Mouse (Mus musculus) testis, adult 2 months (tissue): Measurements from ENCODE around the gene Scoc. TPM values are rescaled to one million over a fixed set of nuclear protein-coding genes. Genes with fewer than 3 reads are reported as not detected.

Source experiments
- H3K27ac ChIP-seq: fragments of 200-500 bp; 2 replicates; pipeline ENCODE4 v1.5.1; 2012; ENCODE audit warnings: low read depth, low read length; ENCODE audit not compliant: control insufficient read depth, insufficient read depth
- H3K27me3 ChIP-seq: fragments of 200-500 bp; 2 replicates; pipeline ENCODE4 v1.6.1; 2012; ENCODE audit warnings: mild to moderate bottlenecking, low read length, moderate library complexity; ENCODE audit not compliant: control insufficient read depth, insufficient read depth
- H3K36me3 ChIP-seq: fragments of 200-500 bp; 2 replicates; pipeline ENCODE4 v1.6.1; 2012; ENCODE audit warnings: mild to moderate bottlenecking, low read length; ENCODE audit not compliant: control insufficient read depth, insufficient read depth
- H3K4me1 ChIP-seq: fragments of 200-500 bp; 2 replicates; pipeline ENCODE4 v1.6.1; 2012; ENCODE audit warnings: low read length; ENCODE audit not compliant: control insufficient read depth, insufficient read depth
- H3K4me3 ChIP-seq: fragments of 200-500 bp; 2 replicates; pipeline ENCODE4 v1.5.1; 2012; ENCODE audit warnings: low read depth, mild to moderate bottlenecking, low read length, moderate library complexity, mixed read lengths; ENCODE audit not compliant: control insufficient read depth
- CTCF ChIP-seq: fragments of 200-500 bp; IDR thresholded peaks from 2 replicates; pipeline ENCODE4 v1.5.1; 2012; ENCODE audit warnings: low read depth, mild to moderate bottlenecking, inconsistent platforms, low read length, moderate library complexity; ENCODE audit not compliant: control insufficient read depth, insufficient read depth, insufficient replicate concordance
- POLR2A ChIP-seq: fragments of 200-500 bp; IDR thresholded peaks from 2 replicates; pipeline ENCODE4 v1.6.1; 2012; ENCODE audit warnings: low read depth, mild to moderate bottlenecking, inconsistent platforms, low read length, moderate library complexity; ENCODE audit not compliant: control insufficient read depth
- polyA plus RNA-seq: library from polyadenylated mRNA; depleted of rRNA; stranded (reverse); fragments of >200 nt; gene quantifications from 2 replicates; pipeline ENCODE4 v1.2.3, GENCODE M21; 2012

Scoc gene
- polyA plus RNA-seq, 1 experiment = 8.3 TPM

DNA sequence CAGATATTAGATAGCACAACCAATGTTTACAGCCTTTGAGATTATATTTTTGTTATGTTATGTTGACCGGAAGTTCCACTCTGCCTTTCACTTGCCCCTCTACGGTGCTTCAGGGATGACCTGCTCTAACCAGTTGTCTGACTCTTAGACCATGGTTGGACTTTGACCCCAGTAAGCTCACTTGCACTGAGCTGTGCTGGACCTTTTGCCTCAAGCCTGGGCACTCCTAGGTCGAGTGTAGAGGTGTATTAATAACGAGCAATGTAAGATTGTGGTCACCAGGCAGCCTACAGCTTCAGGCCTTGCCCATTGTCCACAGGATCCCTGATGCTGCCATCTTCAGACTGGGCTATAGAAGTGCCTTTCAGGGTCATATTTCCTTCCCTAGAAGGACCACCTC is 60.5 kb downstream of the Scoc start:
- no peaks in the 10 kb centered on the region for H3K27me3 ChIP-seq
- H3K36me3 ChIP-seq = peaks cover 4% of the 10 kb centered on the region
- no peaks in the 10 kb centered on the region for H3K4me1 ChIP-seq
- H3K27ac ChIP-seq = no peak overlapping the region
- H3K4me3 ChIP-seq = no peak overlapping the region
- TF ChIP-seq CTCF (no peak), POLR2A (no peak)

DNA sequence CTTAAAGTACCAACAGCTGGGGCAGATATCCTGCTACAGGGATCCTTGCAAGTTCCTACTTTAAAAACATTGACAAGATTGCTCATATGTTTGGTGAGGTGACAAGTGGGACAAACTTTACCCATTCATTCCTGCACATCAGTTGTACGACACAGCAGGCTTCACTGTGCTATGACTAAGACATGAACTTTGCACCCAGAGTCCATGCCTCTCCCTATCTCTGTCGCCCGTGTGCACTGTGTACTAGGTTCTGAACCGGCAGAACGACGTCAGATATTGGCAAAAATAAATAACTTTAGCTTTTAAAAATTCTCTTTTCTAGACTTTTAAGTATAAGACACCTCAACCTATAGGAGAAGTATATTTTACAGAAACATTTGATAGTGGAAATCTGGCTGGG is 61.5 kb downstream of the Scoc start:
- Histone ChIP-seq H3K4me1 (no peaks in the 10 kb centered on the region), H3K36me3 (peaks cover 4% of the 10 kb centered on the region), H3K27me3 (no peaks in the 10 kb centered on the region)

DNA sequence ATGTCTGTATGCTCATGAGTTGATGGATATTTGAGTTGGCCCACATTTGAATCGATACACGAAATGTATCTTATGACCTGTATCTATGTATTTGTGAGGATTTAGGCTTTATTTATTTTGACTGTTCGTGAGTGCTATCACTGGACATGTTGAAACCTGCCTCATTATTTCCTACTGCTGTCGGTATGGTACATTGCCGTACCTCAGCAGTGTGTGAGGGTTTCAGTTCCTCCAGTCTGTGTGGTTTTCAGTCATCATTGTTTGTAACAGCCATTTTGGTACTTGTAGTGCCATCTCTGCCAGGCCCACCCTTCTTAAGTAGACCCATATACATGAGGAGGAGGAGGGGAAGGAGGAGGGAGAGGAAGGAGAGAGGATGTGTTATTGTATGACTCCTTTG is 63.9 kb downstream of the Scoc start:
- H3K27me3 ChIP-seq = no peaks in the 10 kb centered on the region
- TF ChIP-seq CTCF (no peak), POLR2A (no peak)

More for the DNA sequence above, 61.5 kb downstream of the Scoc start:
- Histone ChIP-seq H3K27ac (no peak overlapping the region), H3K4me3 (no peak overlapping the region)
- no peak for TF ChIP-seq POLR2A
- no peak for TF ChIP-seq CTCF

DNA sequence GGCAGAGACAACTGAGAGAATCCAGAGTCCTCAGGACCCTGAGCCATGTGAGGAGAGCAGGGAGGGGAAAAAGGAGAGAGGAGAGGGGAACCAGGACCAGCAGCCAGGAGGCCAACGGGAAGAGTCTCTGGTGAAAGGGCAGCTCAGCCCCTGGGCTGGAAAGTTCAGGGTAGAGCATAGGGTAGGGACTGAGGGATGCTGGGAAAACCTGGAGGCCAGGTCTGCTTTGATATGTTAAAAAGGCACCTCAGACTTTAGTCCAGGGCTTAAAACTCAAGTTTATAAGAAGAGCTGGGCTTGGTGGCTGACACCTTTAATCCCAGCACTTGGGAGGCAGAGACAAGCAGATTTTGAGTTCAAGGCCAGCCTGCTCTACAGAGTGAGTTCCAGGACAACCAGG is 65.7 kb downstream of the Scoc start:
- Histone ChIP-seq H3K4me3 (no peak overlapping the region), H3K27me3 (no peaks in the 10 kb centered on the region), H3K27ac (no peak overlapping the region), H3K4me1 (peaks cover 4% of the 10 kb centered on the region), H3K36me3 (no peaks in the 10 kb centered on the region; the same call in none of the 2 replicates)
- no peak for TF ChIP-seq POLR2A
- no peak for TF ChIP-seq CTCF

More for the DNA sequence above, 63.9 kb downstream of the Scoc start:
- no peak overlapping the region for H3K27ac ChIP-seq
- peaks cover 4% of the 10 kb centered on the region for H3K36me3 ChIP-seq
- peaks cover 4% of the 10 kb centered on the region for H3K4me1 ChIP-seq
- no peak overlapping the region for H3K4me3 ChIP-seq

DNA sequence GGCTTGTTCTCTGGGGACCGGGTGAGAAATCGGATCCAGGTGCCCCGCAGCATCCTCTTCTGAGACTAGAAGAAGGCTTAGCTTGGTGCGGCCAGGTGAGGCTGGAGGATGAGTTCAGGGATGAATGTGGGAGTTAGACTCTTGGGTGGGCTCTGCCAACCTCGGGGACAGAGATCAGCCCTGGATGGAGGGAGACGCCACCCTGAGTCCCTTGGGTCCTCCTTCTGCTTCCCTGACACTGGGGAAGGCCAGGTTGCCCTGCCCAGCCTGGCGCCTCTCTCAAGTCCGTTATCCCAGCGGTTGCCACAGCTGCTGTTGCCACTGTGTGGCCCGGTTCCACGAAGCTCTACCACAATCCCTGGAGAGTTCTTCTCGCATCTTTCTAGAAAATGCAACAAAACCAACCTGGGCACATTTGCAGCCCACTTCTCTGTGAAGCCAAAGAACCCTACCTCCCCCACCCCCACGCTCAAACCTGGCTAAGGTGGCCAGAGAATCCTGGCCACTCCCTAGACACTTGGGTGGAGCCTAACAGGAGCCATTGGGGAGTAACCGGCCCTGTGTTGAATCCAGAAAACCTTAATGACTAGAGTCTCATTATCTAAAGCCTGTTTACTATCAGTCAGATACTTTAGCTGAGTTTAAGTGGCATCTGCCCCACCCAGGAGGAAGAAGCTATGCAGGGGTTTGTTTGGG is 68.0 kb downstream of the Scoc start:
- TF ChIP-seq POLR2A (no peak; the same call in 1 of the 2 replicates), CTCF (no peak)
- no peaks in the 10 kb centered on the region for H3K27me3 ChIP-seq

DNA sequence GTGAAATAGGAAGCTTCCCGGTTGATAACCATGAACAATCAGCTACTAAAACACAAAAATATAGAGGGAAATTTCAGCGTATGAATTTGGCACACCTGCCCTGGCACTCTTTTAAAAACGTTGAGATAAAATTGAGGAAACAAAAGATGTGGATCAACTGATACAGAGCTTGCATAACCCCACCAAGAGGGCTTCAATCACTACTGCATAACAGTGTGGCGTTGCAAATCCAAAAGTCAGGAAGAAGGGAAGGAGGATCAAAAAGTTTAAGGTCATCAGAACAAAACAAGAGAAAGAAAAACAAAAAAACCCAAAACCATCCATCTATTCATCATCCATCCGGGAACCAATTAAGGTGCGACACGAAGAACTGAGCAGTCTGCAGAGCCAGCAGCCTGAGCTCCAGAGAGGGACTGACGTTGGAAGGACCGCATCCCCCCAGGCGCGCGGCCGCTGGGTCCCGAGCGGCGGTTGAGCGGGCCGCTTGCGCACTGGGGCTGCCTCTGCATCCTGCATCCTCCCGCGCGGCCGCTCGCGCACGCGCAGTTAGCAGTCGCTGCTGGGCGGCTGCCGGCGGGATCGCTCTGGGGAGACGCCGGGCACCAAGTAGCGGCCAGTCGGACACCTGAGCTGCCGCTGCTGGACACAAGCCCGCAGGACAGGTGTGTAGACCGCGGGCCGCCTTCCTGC is 68.7 kb downstream of the Scoc start, which contains the start of gene Clgn:
Gene Clgn (plus strand): TSS at position 552 of the 690 bp plus-strand sequence.
- Histone ChIP-seq H3K27ac (peak within 1 kb of the TSS; percentile 92), H3K4me1 (peaks cover 4% of the 10 kb centered on the region), H3K27me3 (no peaks in the 10 kb centered on the region), H3K36me3 (no peaks in the 10 kb centered on the region; the same call in none of the 2 replicates), H3K4me3 (peak within 1 kb of the TSS; percentile 94)
- TF ChIP-seq CTCF = no peak
- TF ChIP-seq POLR2A = peak; percentile 81

More for the DNA sequence above, 68.0 kb downstream of the Scoc start:
- no peaks in the 10 kb centered on the region; the same call in none of the 2 replicates for H3K36me3 ChIP-seq
- peak overlapping the region; percentile 92 for H3K27ac ChIP-seq
- H3K4me3 ChIP-seq = peak overlapping the region; percentile 94
- peaks cover 4% of the 10 kb centered on the region for H3K4me1 ChIP-seq

DNA sequence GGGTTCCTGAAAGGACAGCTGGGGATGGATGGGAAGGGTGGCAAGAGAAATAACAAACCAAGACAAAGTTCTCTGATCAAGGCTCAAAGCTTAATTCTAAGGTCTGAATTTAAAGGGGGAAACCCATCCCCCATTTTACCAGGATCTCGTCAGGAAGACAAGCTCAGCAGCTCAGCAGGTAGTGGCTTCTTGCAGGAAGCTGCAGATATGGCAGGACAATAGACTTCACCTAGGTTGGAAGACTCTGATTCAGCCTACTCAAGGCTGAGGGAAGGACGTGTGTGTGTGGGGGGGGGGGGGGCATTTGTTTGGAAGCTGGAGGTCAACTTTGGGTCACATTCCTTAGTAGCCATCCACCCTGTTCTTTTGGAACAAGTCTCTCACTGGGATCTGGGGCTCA is 75.3 kb downstream of the Scoc start:
- TF ChIP-seq POLR2A (no peak), CTCF (no peak)
- Histone ChIP-seq H3K27me3 (no peaks in the 10 kb centered on the region), H3K4me1 (no peaks in the 10 kb centered on the region), H3K27ac (no peak overlapping the region), H3K4me3 (no peak overlapping the region), H3K36me3 (no peaks in the 10 kb centered on the region; the same call in 1 of the 2 replicates)
